Mouse (Mus musculus) monocyte, adult 2 months (primary cell): ENCODE results near the gene Magt1.
A peak's percentile ranks its signal among the peaks of the same experiment; 100 is the strongest.
"Not testable (repeated sequence)": the region's sequence is repeated elsewhere in the genome, so short reads cannot be mapped to it uniquely, and the experiment has no call there.

Experiments
- DNase-seq, 2 experiments: peaks; one replicate each; pipeline ENCODE4 v3.0.0; 2022; ENCODE audit warnings: low spot score in 2 of 2, low read depth in 1 of 2

Gene Magt1

DNA sequence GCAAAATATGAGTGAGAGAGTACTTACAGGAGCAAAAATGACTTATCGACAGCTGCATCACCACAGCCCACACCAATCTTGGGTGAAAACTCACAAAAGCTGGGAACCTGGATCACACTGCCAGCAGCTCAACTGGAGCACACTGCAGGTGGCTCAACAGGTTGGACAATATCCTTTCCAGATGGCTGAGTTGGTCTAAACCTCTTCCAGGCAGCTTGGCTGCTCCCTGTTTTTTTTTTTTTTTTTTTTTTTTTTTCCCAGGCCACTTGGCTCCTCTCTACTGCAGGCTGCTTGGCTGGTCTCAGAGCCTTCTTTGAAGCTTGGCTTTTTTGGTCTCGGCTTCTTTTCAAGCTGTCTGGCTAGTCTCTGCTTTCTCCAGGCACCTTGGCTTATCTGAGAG, 57.7 kb downstream of the Magt1 start:
- DNase-seq: no peak

DNA sequence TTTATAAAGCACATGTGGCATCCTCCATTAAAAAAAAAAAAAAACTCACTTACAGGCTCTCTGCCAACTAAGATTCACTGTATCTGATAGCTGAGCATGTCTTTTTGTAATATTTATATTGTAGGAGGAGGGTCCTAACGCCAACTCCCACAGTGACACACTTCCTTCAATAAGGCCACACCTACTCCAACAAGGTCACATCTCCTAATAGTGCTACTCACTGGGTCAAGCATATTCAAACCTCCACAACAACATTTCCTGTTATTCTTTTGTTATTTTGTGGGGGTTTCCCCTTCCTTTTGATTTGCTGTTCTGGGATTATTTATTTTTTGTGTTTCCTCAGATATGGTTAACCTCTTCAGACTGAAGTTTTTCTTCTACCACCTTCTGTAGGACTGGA, 65.3 kb downstream of the Magt1 start:
- no peak for DNase-seq

GRCm38 (mm10) chrX:105939245-105939644, 72.5 kb downstream of the Magt1 start:
- DNase-seq: no peak

- DNase-seq: no peak
These were observed 74.0 kb downstream of the Magt1 start for GRCm38 (mm10) chrX:105937736-105938135.

DNA sequence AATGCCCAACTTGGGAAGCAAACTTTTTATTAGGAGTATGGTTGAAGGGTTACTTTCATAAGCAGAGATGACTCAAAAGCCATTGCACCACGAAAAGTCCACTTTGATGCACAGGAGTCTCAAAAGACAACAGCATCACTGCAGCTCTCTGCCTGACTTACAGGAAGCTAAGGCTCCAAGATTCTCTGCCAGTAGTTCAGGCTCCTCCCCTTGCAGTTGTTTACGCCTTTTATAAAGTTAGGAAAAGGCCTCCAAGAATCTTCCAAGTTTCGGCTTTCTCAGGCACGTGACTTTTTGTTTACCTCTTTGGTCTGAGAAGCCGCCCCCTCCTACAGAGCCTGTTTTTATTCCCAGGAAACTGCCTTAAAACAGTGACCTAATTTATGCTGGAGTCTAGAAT, 77.4 kb downstream of the Magt1 start:
- no peak for DNase-seq

DNA sequence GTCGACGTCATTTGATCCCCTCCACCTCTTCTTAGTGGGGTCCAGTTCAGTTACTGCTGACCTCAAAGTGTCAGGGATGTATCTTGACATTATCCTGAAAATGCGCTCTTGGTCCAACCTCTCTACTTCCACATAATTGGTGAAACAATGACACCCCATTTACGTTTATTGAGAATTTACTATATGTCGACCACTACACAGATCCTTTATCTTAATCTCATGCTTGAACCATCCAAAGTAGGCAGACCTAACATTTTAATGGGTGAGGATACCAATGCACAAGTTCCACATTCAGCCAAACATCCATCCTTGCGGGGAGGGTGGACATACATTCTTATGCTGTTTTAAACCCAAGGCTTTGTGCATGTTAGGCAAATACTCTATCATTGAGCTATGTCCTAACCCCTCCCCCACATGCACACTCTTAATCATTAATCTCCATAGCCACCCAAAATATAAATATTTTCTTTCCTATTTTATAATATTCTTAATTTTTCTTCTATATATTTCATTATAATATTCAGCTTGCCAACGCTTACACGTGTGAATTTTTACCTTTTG, 82.1 kb downstream of the Magt1 start:
- DNase-seq: no peak

- peak; percentile 27 to 43 for DNase-seq
These were observed 82.7 kb downstream of the Magt1 start, which contains the start of gene Atrx for GRCm38 (mm10) chrX:105928861-105929477. Gene Atrx, minus strand, starts transcription at chrX:105929403.

DNA sequence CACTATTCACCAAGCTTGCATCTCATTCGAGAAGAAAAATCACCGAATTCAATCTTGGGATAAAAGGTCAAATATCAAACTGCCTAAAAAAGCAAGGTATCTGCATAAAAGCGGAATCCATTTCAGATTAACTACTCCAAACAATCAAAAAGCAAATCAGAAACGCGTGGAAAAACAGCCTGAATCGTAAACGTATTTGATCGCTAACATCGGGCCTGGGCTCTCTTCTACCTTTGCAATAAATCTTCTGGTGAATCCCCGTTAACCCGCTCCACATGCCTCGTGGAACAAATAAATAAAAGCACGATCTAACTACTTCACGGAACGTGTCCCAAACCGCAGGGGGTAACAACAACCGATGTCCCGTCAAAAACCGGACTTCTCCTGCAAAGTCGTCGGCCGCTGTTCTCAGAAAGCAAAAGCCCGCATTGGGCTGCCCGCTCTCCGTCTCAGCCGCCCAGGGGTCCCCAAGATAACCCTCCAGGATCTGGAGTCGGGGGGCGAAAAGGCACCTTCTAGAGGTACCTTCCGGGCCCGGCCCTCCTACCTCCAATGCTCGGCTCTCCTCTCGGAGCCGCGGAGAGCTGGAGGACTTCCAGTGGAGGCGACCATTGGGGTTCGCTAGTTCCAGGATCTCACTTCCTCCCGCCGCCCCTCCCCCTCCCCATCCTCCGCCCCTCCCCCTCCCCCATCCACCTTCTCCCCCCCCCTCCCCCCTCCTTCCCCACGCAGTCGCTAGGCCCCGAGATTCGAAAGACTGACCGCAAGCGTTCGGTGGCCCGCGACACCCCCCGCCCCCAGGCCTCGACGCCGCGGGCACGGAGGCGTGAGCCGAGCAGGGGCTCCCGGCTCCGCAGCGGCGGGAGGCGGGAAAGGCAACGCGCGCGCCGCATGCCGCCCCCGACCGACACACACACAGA, 83.5 kb downstream of the Magt1 start:
- no peak for DNase-seq

GRCm38 (mm10) chrX:105926121-105926735, 85.5 kb downstream of the Magt1 start:
- DNase-seq: no peak

GRCm38 (mm10) chrX:105924326-105925070, 87.2 kb downstream of the Magt1 start:
- DNase-seq: no peak

- no peak for DNase-seq
These were observed 87.8 kb downstream of the Magt1 start for GRCm38 (mm10) chrX:105923896-105924295.

DNA sequence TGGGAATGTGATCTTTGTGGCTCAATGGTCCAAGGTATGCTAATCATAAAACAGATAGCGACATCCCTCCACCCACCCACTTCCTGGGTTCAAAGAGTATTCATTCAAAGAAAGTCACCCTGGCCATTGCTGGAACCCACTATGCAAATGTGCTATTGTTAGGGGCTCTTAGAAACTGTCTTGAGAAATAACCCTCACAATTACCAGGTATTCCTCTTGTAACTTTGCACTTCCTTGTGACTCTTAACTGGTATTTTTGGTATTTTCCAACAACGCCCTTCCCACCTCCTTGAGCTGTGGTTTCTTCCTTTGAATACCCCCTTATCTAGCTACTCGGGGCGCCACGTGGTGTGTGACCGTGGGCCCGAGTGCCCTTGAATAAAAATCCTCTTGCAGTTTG, 88.7 kb downstream of the Magt1 start:
- not testable (repeated sequence) for DNase-seq

- DNase-seq: peak in 1 of 2 experiments; percentile 7
These were observed 90.3 kb downstream of the Magt1 start for GRCm38 (mm10) chrX:105921421-105921820.
